Mouse (Mus musculus) embryonic fibroblast, embryonic 13.5 days (primary cell): ENCODE results near the gene Nanp.

Experiments used
- CTCF ChIP-seq: IDR thresholded peaks from 2 replicates; pipeline ENCODE4 v1.5.1; 2011; ENCODE audit warnings: mild to moderate bottlenecking, control low read depth, low read length, moderate library complexity, borderline replicate concordance; ENCODE audit not compliant: insufficient read depth
- POLR2A ChIP-seq: IDR thresholded peaks from 2 replicates; pipeline ENCODE4 v1.6.1; 2011; ENCODE audit warnings: low read depth, mild to moderate bottlenecking, control low read depth, low read length, moderate library complexity

GRCm38 (mm10) chr2:151021158-151021557 is 18.0 kb downstream of the Nanp start:
- TF ChIP-seq CTCF (no peak), POLR2A (no peak)
